Mouse (Mus musculus): ENCODE measurements around the gene Ldhd.

GRCm38 (mm10) chr8:111582386-111582785 lies 47.8 kb downstream of the Ldhd start:
- no peak for TF ChIP-seq POLR2AphosphoS5 (IDR thresholded peaks at IDR 0.05; ENCODE audit: borderline replicate concordance, low read depth, low read length)
- no peak for TF ChIP-seq TBP (IDR thresholded peaks at IDR 0.05; ENCODE audit: low read depth, low read length)
- no peak for TF ChIP-seq POLR2A (IDR thresholded peaks at IDR 0.05; ENCODE audit: control insufficient read depth in 1 of 2, insufficient read depth in 1 of 2, low read depth in 1 of 2, low read length in 2 of 2, poor library complexity in 1 of 2)

All from MEL (cell line).